7 mouse cellular contexts compared by ENCODE assay signal in the genomic region with DNA sequence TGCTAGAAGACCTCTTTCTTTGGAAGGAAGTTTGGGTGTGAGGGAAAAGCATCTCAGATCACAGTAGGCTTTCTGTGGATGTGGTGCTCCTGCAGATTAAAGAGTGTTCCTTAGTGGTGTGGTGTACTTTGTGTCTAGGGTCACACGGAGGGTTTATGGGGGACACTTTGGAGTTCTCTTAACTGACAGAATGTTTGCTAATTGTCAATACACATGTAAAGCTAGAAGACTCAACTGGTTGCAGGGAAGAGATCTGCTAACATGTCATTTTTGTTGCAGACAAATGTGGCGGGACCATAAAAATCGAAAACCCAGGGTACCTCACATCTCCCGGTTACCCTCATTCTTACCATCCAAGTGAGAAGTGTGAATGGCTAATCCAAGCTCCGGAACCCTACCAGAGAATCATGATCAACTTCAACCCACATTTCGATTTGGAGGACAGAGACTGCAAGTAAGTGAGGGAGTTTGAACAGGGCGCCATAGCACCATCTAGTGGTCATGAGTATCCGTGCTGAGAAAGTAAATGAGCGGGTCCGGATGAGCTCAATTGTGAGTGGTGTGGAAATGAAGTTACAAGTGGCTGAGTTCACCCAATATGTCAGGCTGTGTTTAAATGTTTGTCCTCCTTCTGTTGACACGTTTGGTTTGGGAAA. TPM values are rescaled to one million over a fixed set of nuclear protein-coding genes. Genes with fewer than 3 reads are reported as not detected.
DNase-seq lines count a peak whose midpoint lies in the region; ATAC-seq and TF ChIP-seq lines count a peak whose summit lies in the region.

No protein-coding gene starts in this region.

- 0 out of 2 replicates have a peak, but pooled peaks cover 2% of the 10 kb centered on the region for H3K4me1 ChIP-seq in intestine, postnatal 0 days (replicated peaks; ENCODE audit: control insufficient read depth, insufficient read depth, low read length)
- H3K4me1 ChIP-seq in midbrain, embryonic 13.5 days (replicated peaks) = peaks cover 56% of the 10 kb centered on the region

- no peaks in the 10 kb centered on the region for H3K9me3 ChIP-seq in intestine, postnatal 0 days (ENCODE audit: control insufficient read depth)
- H3K9me3 ChIP-seq in midbrain, embryonic 13.5 days = no peaks in the 10 kb centered on the region

- no peak overlapping the region for H3K4me3 ChIP-seq in intestine, postnatal 0 days (ENCODE audit: low read depth, low read length)
- H3K4me3 ChIP-seq in midbrain, embryonic 13.5 days (replicated peaks) = peak overlapping the region; percentile 79

- H3K27me3 ChIP-seq in intestine, postnatal 0 days (replicated peaks; ENCODE audit: control insufficient read depth, insufficient read depth, low read length) = 0 out of 2 replicates have a peak, but pooled peaks cover 5% of the 10 kb centered on the region
- peaks cover 3% of the 10 kb centered on the region; the same call in 1 of the 2 replicates for H3K27me3 ChIP-seq in midbrain, embryonic 13.5 days

- no peak overlapping the region for H3K27ac ChIP-seq in intestine, postnatal 0 days (ENCODE audit: low read depth, low read length)
- no peak overlapping the region for H3K27ac ChIP-seq in midbrain, embryonic 13.5 days

- H3K9ac ChIP-seq in intestine, postnatal 0 days (ENCODE audit: low read depth, low read length) = no peak overlapping the region
- peak overlapping the region; percentile 43 for H3K9ac ChIP-seq in midbrain, embryonic 13.5 days (replicated peaks)

- WGBS in intestine, postnatal 0 days = 8% methylated on average over 11 of the region's 11 CpGs
- 7% methylated on average over 11 of the region's 11 CpGs for WGBS in midbrain, embryonic 13.5 days

- no peaks in the 10 kb centered on the region for H3K36me3 ChIP-seq in intestine, postnatal 0 days (ENCODE audit: control insufficient read depth, insufficient read depth)
- H3K36me3 ChIP-seq in midbrain, embryonic 13.5 days = no peaks in the 10 kb centered on the region

- peak; percentile 64 for ATAC-seq in granulocyte monocyte progenitor cell, adult 5-6 weeks (replicated peaks; ENCODE audit: poor library complexity, severe bottlenecking)
- no peak for ATAC-seq in intestine, postnatal 0 days
- no peak for ATAC-seq in midbrain, embryonic 13.5 days

- intact Hi-C loops in left cerebral cortex, postnatal 4 days (cut with DNase I) = no loop called here

- peak; percentile 97 for TF ChIP-seq CTCF in intestine, postnatal 0 days (IDR thresholded peaks at IDR 0.05; ENCODE audit: low read depth)

- H3K4me2 ChIP-seq in intestine, postnatal 0 days (replicated peaks; ENCODE audit: low read depth) = peak overlapping the region; percentile 0; the same call in 1 of the 2 replicates
- peak overlapping the region; percentile 99 for H3K4me2 ChIP-seq in midbrain, embryonic 13.5 days (replicated peaks)

- DNase-seq in adrenal gland, adult 2 months = peak; percentile 81
- peak; percentile 73 for DNase-seq in embryo, embryonic 11.5 days (ENCODE audit: low read depth, low spot score)
- DNase-seq in left cerebral cortex, postnatal 4 days = peak; percentile 75
- peak; percentile 37 for DNase-seq in spleen, adult 12 weeks (ENCODE audit: low spot score)

RNA-seq across cellular contexts. Expression of a gene that starts 4.7 kb away (rescaled TPM):
- 100 to 1,000 TPM in 1 of 2 experiments, 10 to 100 TPM in 1; 74.4 to 130 TPM for total RNA-seq in adrenal gland, adult 2 months (2021)
- 24.4 and 31.1 TPM in 2 replicates for polyA plus RNA-seq in adrenal gland, adult 2 months (2012; rRNA removed)
- 13.1 and 17.2 TPM in 2 replicates for total RNA-seq in granulocyte monocyte progenitor cell, adult 5-6 weeks (2014; fragmentation: Nextera tagmentation)
- 9.7 and 12.1 TPM in 2 replicates for total RNA-seq in granulocyte monocyte progenitor cell, adult 5-6 weeks (2017)
- polyA plus RNA-seq in intestine, postnatal 0 days (2015; fragmentation: Nextera tagmentation; extraction: Ambion mirVana) = 15.7 and 18.6 TPM in 2 replicates
- 10 to 100 TPM; 53.6 to 63.6 TPM for total RNA-seq in left cerebral cortex, postnatal 4 days (2021)
- polyA plus RNA-seq in midbrain, embryonic 13.5 days (2015; fragmentation: Nextera tagmentation; extraction: Ambion mirVana) = 52.5 and 58.9 TPM in 2 replicates
